Mouse (Mus musculus) erythroblast, embryonic 14.5 days (primary cell): Measurements from ENCODE around the gene Ap3d1. TPM values are rescaled to one million over a fixed set of nuclear protein-coding genes. Genes with fewer than 3 reads are reported as not detected.

Experiments used
- H3K27me3 ChIP-seq: 2 replicates; pipeline ENCODE4 v1.6.1; 2012; ENCODE audit warnings: inconsistent platforms; ENCODE audit not compliant: control insufficient read depth
- H3K36me3 ChIP-seq: 2 replicates; pipeline ENCODE4 v1.6.1; 2012; ENCODE audit warnings: mild to moderate bottlenecking, inconsistent platforms; ENCODE audit not compliant: control insufficient read depth
- H3K4me1 ChIP-seq: 2 replicates; pipeline ENCODE4 v1.6.1; 2012; ENCODE audit warnings: inconsistent platforms; ENCODE audit not compliant: control insufficient read depth
- H3K4me3 ChIP-seq: replicated peaks from 2 replicates; pipeline ENCODE3; 2012; ENCODE audit warnings: moderate library complexity, mild to moderate bottlenecking, inconsistent platforms
- H3K9me3 ChIP-seq: 2 replicates; pipeline ENCODE4 v1.6.1; 2012; ENCODE audit warnings: low read length, inconsistent platforms, mixed read lengths; ENCODE audit not compliant: control insufficient read depth
- GATA1 ChIP-seq: IDR thresholded peaks from 2 replicates; pipeline ENCODE4 v1.6.1; 2012; ENCODE audit warnings: low read length, inconsistent platforms, mixed read lengths
- TAL1 ChIP-seq: IDR thresholded peaks from 3 replicates; pipeline ENCODE4 v1.6.1; 2012; ENCODE audit warnings: low read length, inconsistent platforms, mixed read lengths
- polyA plus RNA-seq: library from polyadenylated mRNA; stranded (reverse); fragments of >175 nt; gene quantifications from 2 replicates; pipeline ENCODE4 v1.2.3, GENCODE M21; 2012

Ap3d1 gene
- polyA plus RNA-seq, 1 experiment = 2.6 TPM

DNA sequence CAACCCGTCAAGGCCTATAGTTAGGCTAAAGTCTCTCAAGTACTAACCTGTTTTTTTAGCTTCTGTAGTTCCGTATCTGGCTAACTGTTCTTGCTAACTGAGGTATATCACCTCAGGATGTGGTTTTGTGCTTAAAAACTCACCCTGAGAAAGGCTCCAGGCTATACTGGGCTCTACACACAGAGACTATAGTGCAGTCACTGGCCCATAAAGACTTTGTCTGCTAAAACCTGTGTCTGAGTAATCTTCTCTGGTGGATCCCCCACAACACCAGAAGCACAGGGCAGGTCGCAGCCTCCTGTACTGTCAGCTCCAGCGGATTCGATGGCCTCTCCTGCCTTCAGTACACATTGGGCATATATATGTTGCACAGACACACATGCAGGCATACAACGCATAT is 60.1 kb downstream of the Ap3d1 start:
- Histone ChIP-seq H3K27me3 (no peaks in the 10 kb centered on the region), H3K4me3 (no peak overlapping the region), H3K4me1 (peaks cover 81% of the 10 kb centered on the region), H3K9me3 (no peaks in the 10 kb centered on the region), H3K36me3 (peaks cover 52% of the 10 kb centered on the region)
- TF ChIP-seq TAL1 = no peak
- no peak for TF ChIP-seq GATA1

GRCm38 (mm10) chr10:80680260-80680696 is 61.8 kb downstream of the Ap3d1 start:
- Histone ChIP-seq H3K4me3 (no peak overlapping the region), H3K9me3 (no peaks in the 10 kb centered on the region), H3K4me1 (peaks cover 75% of the 10 kb centered on the region), H3K27me3 (no peaks in the 10 kb centered on the region), H3K36me3 (peaks cover 35% of the 10 kb centered on the region)
- TF ChIP-seq GATA1 (no peak), TAL1 (no peak)

GRCm38 (mm10) chr10:80679556-80680259 is 62.4 kb downstream of the Ap3d1 start:
- no peaks in the 10 kb centered on the region for H3K9me3 ChIP-seq
- H3K4me3 ChIP-seq = peak overlapping the region; percentile 81
- H3K4me1 ChIP-seq = peaks cover 75% of the 10 kb centered on the region
- peaks cover 31% of the 10 kb centered on the region for H3K36me3 ChIP-seq
- TF ChIP-seq GATA1 (no peak), TAL1 (no peak)
- no peaks in the 10 kb centered on the region for H3K27me3 ChIP-seq

GRCm38 (mm10) chr10:80678601-80679377 is 63.3 kb downstream of the Ap3d1 start:
- H3K9me3 ChIP-seq = no peaks in the 10 kb centered on the region
- H3K4me3 ChIP-seq = peak overlapping the region; percentile 81
- TF ChIP-seq GATA1 (no peak), TAL1 (no peak)
- H3K36me3 ChIP-seq = peaks cover 33% of the 10 kb centered on the region
- peaks cover 75% of the 10 kb centered on the region for H3K4me1 ChIP-seq
- H3K27me3 ChIP-seq = no peaks in the 10 kb centered on the region

DNA sequence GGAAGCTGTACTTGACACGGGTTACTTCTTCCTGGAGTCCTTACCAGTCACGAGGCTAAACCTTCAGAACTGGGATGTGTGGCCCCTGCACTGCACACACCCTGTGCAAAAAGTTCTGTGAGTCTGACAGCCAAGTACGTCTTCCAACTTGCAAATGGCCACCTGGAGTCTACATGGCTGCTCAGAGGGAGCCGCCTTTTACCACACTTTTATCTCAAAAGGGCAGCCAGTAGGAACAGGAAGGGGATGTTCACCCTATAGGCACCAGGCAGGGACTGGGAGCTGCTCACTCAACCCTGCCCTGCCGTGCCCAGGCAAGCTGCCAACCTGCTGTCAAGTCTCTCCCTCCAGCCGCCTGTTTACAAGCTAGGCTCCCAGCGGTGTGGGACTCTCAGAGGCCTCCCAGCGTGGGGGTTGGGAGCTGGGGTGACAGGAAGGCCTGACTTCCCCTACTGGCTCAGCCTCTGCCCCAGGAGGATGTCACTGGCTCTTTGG is 64.1 kb downstream of the Ap3d1 start, which contains the start of gene Mknk2:
Gene Mknk2, minus strand, starts transcription at position 171 of the 495 bp plus-strand sequence.
- Histone ChIP-seq H3K4me1 (peaks cover 75% of the 10 kb centered on the region), H3K27me3 (no peaks in the 10 kb centered on the region), H3K36me3 (peaks cover 33% of the 10 kb centered on the region), H3K9me3 (no peaks in the 10 kb centered on the region), H3K4me3 (peak within 1 kb of the TSS; percentile 81)
- TF ChIP-seq GATA1 = peak; percentile 59
- TF ChIP-seq TAL1 = peak; percentile 52; the same call in 2 of the 3 replicates

GRCm38 (mm10) chr10:80677128-80677875 is 64.8 kb downstream of the Ap3d1 start:
- no peak for TF ChIP-seq GATA1
- no peak for TF ChIP-seq TAL1
- Histone ChIP-seq H3K27me3 (no peaks in the 10 kb centered on the region), H3K4me3 (peak overlapping the region; percentile 81), H3K9me3 (no peaks in the 10 kb centered on the region), H3K4me1 (peaks cover 80% of the 10 kb centered on the region), H3K36me3 (peaks cover 37% of the 10 kb centered on the region)

- peaks cover 41% of the 10 kb centered on the region for H3K36me3 ChIP-seq
- peaks cover 84% of the 10 kb centered on the region for H3K4me1 ChIP-seq
- H3K27me3 ChIP-seq = no peaks in the 10 kb centered on the region
- peak overlapping the region; percentile 81 for H3K4me3 ChIP-seq
- no peaks in the 10 kb centered on the region for H3K9me3 ChIP-seq
- TF ChIP-seq GATA1 = no peak
- no peak for TF ChIP-seq TAL1
Measured at GRCm38 (mm10) chr10:80676198-80676928, 65.7 kb downstream of the Ap3d1 start.

DNA sequence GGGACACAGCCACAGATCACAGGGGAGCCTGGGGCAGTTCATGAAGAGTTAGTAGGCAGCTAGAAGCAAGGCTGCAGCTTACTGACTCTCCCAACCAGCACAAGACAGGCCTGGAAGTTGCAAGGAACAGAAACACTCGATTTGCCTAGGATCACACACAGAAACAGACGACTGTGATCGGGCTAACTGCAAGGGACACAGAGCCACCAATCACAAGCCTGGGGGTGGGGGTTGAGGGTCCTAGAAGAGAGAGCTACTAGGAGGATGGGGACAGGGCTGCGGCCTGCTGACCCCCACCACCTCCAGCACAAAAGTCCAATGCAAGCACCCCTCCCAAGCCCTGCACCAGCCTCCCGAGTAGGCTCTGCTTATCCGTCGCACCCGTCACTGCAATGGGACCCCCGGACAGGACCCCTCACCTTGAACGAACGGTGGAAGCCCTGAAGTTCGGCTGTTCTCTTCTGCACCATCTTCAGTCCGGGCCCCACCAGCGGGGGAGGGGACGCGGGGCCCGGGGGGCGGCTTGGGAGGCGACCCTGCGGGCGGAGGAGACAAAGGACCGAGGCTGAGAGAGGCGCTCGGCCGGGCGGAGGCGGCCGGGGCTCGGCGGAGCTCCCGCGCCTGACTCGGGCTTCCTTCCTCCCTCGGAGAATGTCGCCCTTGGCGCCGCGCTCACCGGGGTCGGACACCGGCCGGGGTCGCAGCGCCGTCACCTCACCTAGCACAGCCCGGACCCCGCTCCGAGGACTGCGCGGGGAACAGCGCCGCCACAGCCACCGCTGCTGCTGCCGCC is 66.5 kb downstream of the Ap3d1 start:
- H3K4me1 ChIP-seq = peaks cover 90% of the 10 kb centered on the region
- no peaks in the 10 kb centered on the region for H3K27me3 ChIP-seq
- peak overlapping the region; percentile 81 for H3K4me3 ChIP-seq
- peaks cover 49% of the 10 kb centered on the region for H3K36me3 ChIP-seq
- H3K9me3 ChIP-seq = no peaks in the 10 kb centered on the region
- TF ChIP-seq GATA1 (no peak), TAL1 (no peak)
